Mouse (Mus musculus) G1E (cell line): ENCODE data around the gene Pkig.

Experiments
- CTCF ChIP-seq: IDR thresholded peaks from 2 replicates; pipeline ENCODE4 v1.5.1; 2012; ENCODE audit warnings: low read depth, low read length, inconsistent platforms, mixed read lengths
- GATA1 ChIP-seq: IDR thresholded peaks from 2 replicates; pipeline ENCODE4 v1.6.1; 2012; ENCODE audit warnings: borderline replicate concordance, low read length, inconsistent platforms, mixed read lengths
- GATA2 ChIP-seq: IDR thresholded peaks from 2 replicates; pipeline ENCODE4 v1.6.1; 2012; ENCODE audit warnings: low read depth, low read length, inconsistent platforms, borderline replicate concordance
- POLR2AphosphoS5 ChIP-seq: IDR thresholded peaks from 2 replicates; pipeline ENCODE4 v1.6.1; 2012; ENCODE audit warnings: low read depth, low read length, inconsistent platforms; ENCODE audit not compliant: insufficient replicate concordance
- TAL1 ChIP-seq: conservative IDR thresholded peaks from 2 replicates; pipeline ENCODE4 v1.6.1; 2012; ENCODE audit warnings: low read depth, low read length, inconsistent platforms, mixed read lengths

DNA sequence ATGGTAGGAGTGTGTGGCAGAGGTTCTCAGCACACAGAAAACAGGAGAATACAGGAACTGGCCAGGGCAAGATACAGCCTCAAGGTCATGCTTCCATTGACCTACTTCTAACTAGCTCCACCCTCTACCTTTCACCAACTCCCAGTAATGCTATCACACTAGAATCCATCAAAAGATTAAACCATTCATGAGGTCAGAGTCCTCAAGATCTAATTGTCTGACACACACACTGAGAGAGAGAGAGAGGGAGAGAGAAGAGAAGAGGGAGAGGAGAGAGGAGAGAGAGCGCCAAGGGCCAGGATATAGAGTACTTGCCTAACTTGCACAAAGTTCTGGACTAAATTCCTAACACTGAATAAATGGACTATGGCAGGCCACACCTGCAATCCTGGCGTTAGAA is 24.2 kb downstream of the Pkig start:
- no peak for TF ChIP-seq CTCF
- TF ChIP-seq GATA1 = no peak
- no peak for TF ChIP-seq GATA2
- TF ChIP-seq POLR2AphosphoS5 = no peak
- no peak for TF ChIP-seq TAL1
